Mouse (Mus musculus) liver, embryonic 14.5 days (tissue): Measurements from ENCODE around the gene Wrap53. TPM values are rescaled to one million over a fixed set of nuclear protein-coding genes. Genes with fewer than 3 reads are reported as not detected.

Experiments used
- ATAC-seq: fragments of 200-750 bp; cut with Nextera tagmentation; 2 replicates; pipeline ENCODE4 v1.8.0; 2017; ENCODE audit warnings: moderate number of reproducible peaks, mild to moderate bottlenecking, moderate library complexity; ENCODE audit not compliant: insufficient read depth
- DNase-seq, 3 experiments: peaks; one replicate each; pipeline ENCODE4 v3.0.0-alpha.2; 2012 to 2013; ENCODE audit warnings: low read depth in 3 of 3, low spot score in 3 of 3
- H3K27ac ChIP-seq: fragments of 300-500 bp; sonication (generic); 2 replicates; pipeline ENCODE4 v1.5.1; 2014; ENCODE audit warnings: moderate library complexity, mild to moderate bottlenecking, control low read depth, inconsistent platforms
- H3K27me3 ChIP-seq: fragments of 300-500 bp; sonication (generic); 2 replicates; pipeline ENCODE4 v1.6.1; 2014; ENCODE audit warnings: mild to moderate bottlenecking, low read length, moderate library complexity; ENCODE audit not compliant: control insufficient read depth, insufficient read depth
- H3K36me3 ChIP-seq: fragments of 300-500 bp; sonication (generic); replicated peaks from 2 replicates; pipeline ENCODE4 v1.6.1; 2014; ENCODE audit warnings: low read depth; ENCODE audit not compliant: control insufficient read depth, insufficient read depth
- H3K4me1 ChIP-seq, 2 experiments: fragments of 200-500 bp in 1 of 2; fragments of 300-500 bp in 1 of 2; sonication (generic) in 1 of 2; replicated peaks; 2 replicates each; pipeline ENCODE4 v1.6.1; 2012 to 2014; ENCODE audit warnings: antibody characterized with exemption in 1 of 2, inconsistent platforms in 1 of 2, low read length in 1 of 2; ENCODE audit not compliant: control insufficient read depth in 2 of 2, insufficient read depth in 2 of 2
- H3K4me2 ChIP-seq: fragments of 300-500 bp; sonication (generic); 2 replicates; pipeline ENCODE4 v1.6.1; 2014; ENCODE audit warnings: low read depth, mild to moderate bottlenecking, control low read depth, moderate library complexity
- H3K4me3 ChIP-seq, 2 experiments: fragments of 200-500 bp in 1 of 2; fragments of 300-500 bp in 1 of 2; sonication (generic) in 1 of 2; 2 replicates each; pipeline ENCODE4 v1.5.1; 2012 to 2014; ENCODE audit warnings: low read depth in 2 of 2, low read length in 2 of 2, mild to moderate bottlenecking in 2 of 2, control low read depth in 1 of 2, inconsistent platforms in 1 of 2, moderate library complexity in 1 of 2; ENCODE audit not compliant: insufficient read depth in 1 of 2
- H3K9ac ChIP-seq: fragments of 300-500 bp; sonication (generic); replicated peaks from 2 replicates; pipeline ENCODE4 v1.6.1; 2014; ENCODE audit warnings: mild to moderate bottlenecking, control low read depth, moderate library complexity
- H3K9me3 ChIP-seq: fragments of 300-500 bp; sonication (generic); 2 replicates; pipeline ENCODE4 v1.6.1; 2016; ENCODE audit warnings: low read length, mixed read lengths; ENCODE audit not compliant: control insufficient read depth
- CTCF ChIP-seq: IDR thresholded peaks from 2 replicates; pipeline ENCODE4 v1.5.1; 2016; ENCODE audit warnings: antibody characterized with exemption, low read depth, control low read depth
- EP300 ChIP-seq: IDR thresholded peaks from 2 replicates; pipeline ENCODE4 v1.6.1; 2016; ENCODE audit warnings: antibody characterized with exemption, low read depth
- WGBS: fragments of 180-500 bp; shearing (Covaris S2); extraction: QIAGEN DNeasy Blood & Tissue Kit; methylation state at CpG from one replicate; pipeline ENCODE4 v1.1.7; 2014; ENCODE audit not compliant: insufficient replicate concordance; 5-methylcytosine and 5-hydroxymethylcytosine counted together
- polyA plus RNA-seq, 2 experiments: library from polyadenylated mRNA; depleted of rRNA in 1 of 2; stranded (reverse) in 1 of 2; unstranded in 1 of 2; fragments of >200 nt; fragmentation: Nextera tagmentation in 1 of 2; extraction: Ambion mirVana in 1 of 2; gene quantifications; 2 replicates each; pipeline versions ENCODE4 v1.2.1 to v1.2.3; 2012 to 2014

Wrap53 gene
- polyA plus RNA-seq, 2 experiments, result 10.8 to 14.8 TPM

GRCm38 (mm10) chr11:69521526-69522149 lies 58.4 kb downstream of the Wrap53 start:
- Histone ChIP-seq H3K4me1 (peaks cover 3 to 9% of the 10 kb centered on the region in 2 experiments), H3K4me3 (no peak overlapping the region), H3K9me3 (no peaks in the 10 kb centered on the region), H3K4me2 (no peak overlapping the region), H3K27me3 (no peaks in the 10 kb centered on the region), H3K36me3 (no peaks in the 10 kb centered on the region), H3K9ac (no peak overlapping the region), H3K27ac (no peak overlapping the region)
- DNase-seq, result no peak
- TF ChIP-seq CTCF (no peak), EP300 (no peak; the same call in 1 of the 2 replicates)
- WGBS, result 35% methylated on average over 9 of the region's 9 CpGs
- ATAC-seq, result peak; percentile 65; the same call in 1 of the 2 replicates

- Histone ChIP-seq H3K36me3 (no peaks in the 10 kb centered on the region), H3K9me3 (no peaks in the 10 kb centered on the region), H3K4me3 (no peak overlapping the region), H3K4me2 (no peak overlapping the region), H3K27me3 (peaks cover 3% of the 10 kb centered on the region; the same call in 1 of the 2 replicates), H3K4me1 (peaks cover 3 to 9% of the 10 kb centered on the region in 2 experiments), H3K9ac (no peak overlapping the region), H3K27ac (no peak overlapping the region)
- DNase-seq (no peak), ATAC-seq (no peak)
- WGBS, result 55% methylated on average over 4 of the region's 4 CpGs
- TF ChIP-seq EP300, result no peak
- no peak for TF ChIP-seq CTCF
Observed at GRCm38 (mm10) chr11:69519976-69520375, 60.1 kb downstream of the Wrap53 start.

GRCm38 (mm10) chr11:69516661-69517060 lies 63.4 kb downstream of the Wrap53 start:
- ATAC-seq (no peak), DNase-seq (no peak)
- H3K4me1 ChIP-seq, result peaks cover 4 to 23% of the 10 kb centered on the region in 2 experiments
- H3K27me3 ChIP-seq, result peaks cover 3% of the 10 kb centered on the region; the same call in 1 of the 2 replicates
- whole genome bisulfite sequencing, result 57% methylated on average over 3 of the region's 3 CpGs
- no peak overlapping the region for H3K4me2 ChIP-seq
- H3K4me3 ChIP-seq, result no peak overlapping the region
- TF ChIP-seq CTCF (no peak), EP300 (no peak)
- H3K9me3 ChIP-seq, result no peaks in the 10 kb centered on the region
- H3K27ac ChIP-seq, result no peak overlapping the region
- no peaks in the 10 kb centered on the region for H3K36me3 ChIP-seq
- H3K9ac ChIP-seq, result no peak overlapping the region

GRCm38 (mm10) chr11:69516151-69516640 lies 63.9 kb downstream of the Wrap53 start:
- DNase-seq (no peak), ATAC-seq (no peak)
- H3K9ac ChIP-seq, result no peak overlapping the region
- WGBS, result 44% methylated on average over 15 of the region's 15 CpGs
- H3K4me1 ChIP-seq, result peaks cover 3 to 23% of the 10 kb centered on the region in 2 experiments; a peak in 3 of 4 replicates
- H3K4me3 ChIP-seq, result no peak overlapping the region
- TF ChIP-seq CTCF (no peak), EP300 (no peak)
- no peaks in the 10 kb centered on the region for H3K36me3 ChIP-seq
- peaks cover 3% of the 10 kb centered on the region; the same call in 1 of the 2 replicates for H3K27me3 ChIP-seq
- H3K4me2 ChIP-seq, result no peak overlapping the region
- no peak overlapping the region for H3K27ac ChIP-seq
- H3K9me3 ChIP-seq, result no peaks in the 10 kb centered on the region

GRCm38 (mm10) chr11:69513840-69514239 lies 66.2 kb downstream of the Wrap53 start:
- Histone ChIP-seq H3K9ac (no peak overlapping the region), H3K4me2 (no peak overlapping the region), H3K27me3 (peaks cover 3% of the 10 kb centered on the region; the same call in 1 of the 2 replicates), H3K4me1 (peaks cover 6 to 31% of the 10 kb centered on the region in 2 experiments), H3K4me3 (no peak overlapping the region), H3K9me3 (no peaks in the 10 kb centered on the region), H3K27ac (no peak overlapping the region), H3K36me3 (no peaks in the 10 kb centered on the region)
- peak; percentile 38 to 50 (median 43) for DNase-seq
- TF ChIP-seq EP300 (no peak), CTCF (peak; percentile 75)
- ATAC-seq, result no peak
- WGBS, result 2% methylated on average over 6 of the region's 6 CpGs

Other genes starting within 250 kb of the Wrap53 start
- 0.30 and 0.74 TPM in 2 replicates for gene Rnf227, start 239.8 kb downstream of the Wrap53 start, polyA plus RNA-seq (2012; rRNA removed)
- 0.59 and 0.66 TPM in 2 replicates for gene Rnf227, start 239.8 kb downstream of the Wrap53 start, polyA plus RNA-seq (2014; fragmentation: Nextera tagmentation; extraction: Ambion mirVana)
- 13.7 and 14.3 TPM in 2 replicates for gene Chd3, start 210.8 kb downstream of the Wrap53 start, polyA plus RNA-seq (2012; rRNA removed)
- 1.9 and 2.4 TPM in 2 replicates for gene Chd3, start 210.8 kb downstream of the Wrap53 start, polyA plus RNA-seq (2014; fragmentation: Nextera tagmentation; extraction: Ambion mirVana)
- 70.9 and 76.9 TPM in 2 replicates for gene Naa38, start 184.8 kb downstream of the Wrap53 start, polyA plus RNA-seq (2012; rRNA removed)
- 120 and 127 TPM in 2 replicates for gene Naa38, start 184.8 kb downstream of the Wrap53 start, polyA plus RNA-seq (2014; fragmentation: Nextera tagmentation; extraction: Ambion mirVana)
- 4.8 and 8.3 TPM in 2 replicates for gene Cyb5d1, start 184.6 kb downstream of the Wrap53 start, polyA plus RNA-seq (2012; rRNA removed)
- gene Cyb5d1, start 184.6 kb downstream of the Wrap53 start, polyA plus RNA-seq (2014; fragmentation: Nextera tagmentation; extraction: Ambion mirVana), result 6.2 and 7.3 TPM in 2 replicates
- 3.7 and 5.3 TPM in 2 replicates for gene Tmem88, start 182.0 kb downstream of the Wrap53 start, polyA plus RNA-seq (2012; rRNA removed)
- gene Tmem88, start 182.0 kb downstream of the Wrap53 start, polyA plus RNA-seq (2014; fragmentation: Nextera tagmentation; extraction: Ambion mirVana), result 4.6 TPM in 2 replicates
- 1.1 and 1.4 TPM in 2 replicates for gene Kdm6b, start 166.6 kb downstream of the Wrap53 start, polyA plus RNA-seq (2012; rRNA removed)
- 2.9 TPM in 2 replicates for gene Kdm6b, start 166.6 kb downstream of the Wrap53 start, polyA plus RNA-seq (2014; fragmentation: Nextera tagmentation; extraction: Ambion mirVana)
- gene Dnah2, start 31.1 kb downstream of the Wrap53 start, polyA plus RNA-seq (2012; rRNA removed), result 0.03 TPM in 2 replicates
- gene Dnah2, start 31.1 kb downstream of the Wrap53 start, polyA plus RNA-seq (2014; fragmentation: Nextera tagmentation; extraction: Ambion mirVana), result 0.01 TPM in 2 replicates
- 1.0 TPM in 2 replicates for gene Efnb3, start 20.1 kb downstream of the Wrap53 start, polyA plus RNA-seq (2012; rRNA removed)
- 0.13 and 0.14 TPM in 2 replicates for gene Efnb3, start 20.1 kb downstream of the Wrap53 start, polyA plus RNA-seq (2014; fragmentation: Nextera tagmentation; extraction: Ambion mirVana)
- gene Trp53, start 104 bp upstream of the Wrap53 start, polyA plus RNA-seq (2012; rRNA removed), result 68.7 and 76.7 TPM in 2 replicates
- gene Trp53, start 104 bp upstream of the Wrap53 start, polyA plus RNA-seq (2014; fragmentation: Nextera tagmentation; extraction: Ambion mirVana), result 61.2 and 66.4 TPM in 2 replicates
- 20.6 and 25.2 TPM in 2 replicates for gene Atp1b2, start 25.7 kb upstream of the Wrap53 start, polyA plus RNA-seq (2012; rRNA removed)
- gene Atp1b2, start 25.7 kb upstream of the Wrap53 start, polyA plus RNA-seq (2014; fragmentation: Nextera tagmentation; extraction: Ambion mirVana), result 21.3 and 29.8 TPM in 2 replicates
- gene Shbg, start 37.6 kb upstream of the Wrap53 start, polyA plus RNA-seq (2012; rRNA removed), result 21.4 and 23.5 TPM in 2 replicates
- 28.4 and 33.2 TPM in 2 replicates for gene Shbg, start 37.6 kb upstream of the Wrap53 start, polyA plus RNA-seq (2014; fragmentation: Nextera tagmentation; extraction: Ambion mirVana)
- gene Sat2, start 41.8 kb upstream of the Wrap53 start, polyA plus RNA-seq (2012; rRNA removed), result 3.7 and 5.1 TPM in 2 replicates
- gene Sat2, start 41.8 kb upstream of the Wrap53 start, polyA plus RNA-seq (2014; fragmentation: Nextera tagmentation; extraction: Ambion mirVana), result 10.0 and 10.4 TPM in 2 replicates
- gene Fxr2, start 52.7 kb upstream of the Wrap53 start, polyA plus RNA-seq (2012; rRNA removed), result 18.4 and 21.7 TPM in 2 replicates
- 5.4 and 7.7 TPM in 2 replicates for gene Fxr2, start 52.7 kb upstream of the Wrap53 start, polyA plus RNA-seq (2014; fragmentation: Nextera tagmentation; extraction: Ambion mirVana)
- gene Sox15, start 75.1 kb upstream of the Wrap53 start, polyA plus RNA-seq (2012; rRNA removed), result not detected in 2 replicates
- not detected in 2 replicates for gene Sox15, start 75.1 kb upstream of the Wrap53 start, polyA plus RNA-seq (2014; fragmentation: Nextera tagmentation; extraction: Ambion mirVana)
- 40.4 and 60.1 TPM in 2 replicates for gene Mpdu1, start 82.4 kb upstream of the Wrap53 start, polyA plus RNA-seq (2012; rRNA removed)
- 13.8 and 16.0 TPM in 2 replicates for gene Mpdu1, start 82.4 kb upstream of the Wrap53 start, polyA plus RNA-seq (2014; fragmentation: Nextera tagmentation; extraction: Ambion mirVana)
- gene Cd68, start 85.9 kb upstream of the Wrap53 start, polyA plus RNA-seq (2012; rRNA removed), result 9.4 and 12.3 TPM in 2 replicates
- 17.7 and 18.9 TPM in 2 replicates for gene Cd68, start 85.9 kb upstream of the Wrap53 start, polyA plus RNA-seq (2014; fragmentation: Nextera tagmentation; extraction: Ambion mirVana)
- 312 and 420 TPM in 2 replicates for gene Eif4a1, start 92.2 kb upstream of the Wrap53 start, polyA plus RNA-seq (2012; rRNA removed)
- 316 TPM in 2 replicates for gene Eif4a1, start 92.2 kb upstream of the Wrap53 start, polyA plus RNA-seq (2014; fragmentation: Nextera tagmentation; extraction: Ambion mirVana)
- 37.0 and 45.8 TPM in 2 replicates for gene Senp3, start 101.8 kb upstream of the Wrap53 start, polyA plus RNA-seq (2012; rRNA removed)
- 21.0 and 24.5 TPM in 2 replicates for gene Senp3, start 101.8 kb upstream of the Wrap53 start, polyA plus RNA-seq (2014; fragmentation: Nextera tagmentation; extraction: Ambion mirVana)
- gene Tnfsf13, start 105.5 kb upstream of the Wrap53 start, polyA plus RNA-seq (2012; rRNA removed), result 0.21 and 0.26 TPM in 2 replicates
- 0.20 TPM in 1 of 2 replicates, not detected in the other for gene Tnfsf13, start 105.5 kb upstream of the Wrap53 start, polyA plus RNA-seq (2014; fragmentation: Nextera tagmentation; extraction: Ambion mirVana)
- 3.7 and 4.3 TPM in 2 replicates for gene Tnfsf12, start 115.6 kb upstream of the Wrap53 start, polyA plus RNA-seq (2012; rRNA removed)
- gene Tnfsf12, start 115.6 kb upstream of the Wrap53 start, polyA plus RNA-seq (2014; fragmentation: Nextera tagmentation; extraction: Ambion mirVana), result 2.6 and 3.1 TPM in 2 replicates
- 0.53 and 0.80 TPM in 2 replicates for gene Tnfsfm13, start 115.8 kb upstream of the Wrap53 start, polyA plus RNA-seq (2012; rRNA removed)
- 0.70 and 1.7 TPM in 2 replicates for gene Tnfsfm13, start 115.8 kb upstream of the Wrap53 start, polyA plus RNA-seq (2014; fragmentation: Nextera tagmentation; extraction: Ambion mirVana)
- 14.3 and 16.0 TPM in 2 replicates for gene Polr2a, start 178.4 kb upstream of the Wrap53 start, polyA plus RNA-seq (2012; rRNA removed)
- gene Polr2a, start 178.4 kb upstream of the Wrap53 start, polyA plus RNA-seq (2014; fragmentation: Nextera tagmentation; extraction: Ambion mirVana), result 19.5 and 22.4 TPM in 2 replicates
- gene Slc35g3, start 181.7 kb upstream of the Wrap53 start, polyA plus RNA-seq (2012; rRNA removed), result not detected in 2 replicates
- not detected in 2 replicates for gene Slc35g3, start 181.7 kb upstream of the Wrap53 start, polyA plus RNA-seq (2014; fragmentation: Nextera tagmentation; extraction: Ambion mirVana)
- 1.4 and 1.5 TPM in 2 replicates for gene Zbtb4, start 185.7 kb upstream of the Wrap53 start, polyA plus RNA-seq (2012; rRNA removed)
- 0.45 and 0.58 TPM in 2 replicates for gene Zbtb4, start 185.7 kb upstream of the Wrap53 start, polyA plus RNA-seq (2014; fragmentation: Nextera tagmentation; extraction: Ambion mirVana)
- gene Chrnb1, start 215.7 kb upstream of the Wrap53 start, polyA plus RNA-seq (2012; rRNA removed), result 0.44 and 0.58 TPM in 2 replicates
- 0.32 and 0.33 TPM in 2 replicates for gene Chrnb1, start 215.7 kb upstream of the Wrap53 start, polyA plus RNA-seq (2014; fragmentation: Nextera tagmentation; extraction: Ambion mirVana)
- gene Fgf11, start 221.6 kb upstream of the Wrap53 start, polyA plus RNA-seq (2012; rRNA removed), result 0.41 and 0.42 TPM in 2 replicates
- 0.06 and 0.13 TPM in 2 replicates for gene Fgf11, start 221.6 kb upstream of the Wrap53 start, polyA plus RNA-seq (2014; fragmentation: Nextera tagmentation; extraction: Ambion mirVana)
- 0.25 TPM in 2 replicates for gene Tmem102, start 225.4 kb upstream of the Wrap53 start, polyA plus RNA-seq (2012; rRNA removed)
- 0.57 and 0.80 TPM in 2 replicates for gene Tmem102, start 225.4 kb upstream of the Wrap53 start, polyA plus RNA-seq (2014; fragmentation: Nextera tagmentation; extraction: Ambion mirVana)
- not detected in 2 replicates for gene Gm39566, start 235.0 kb upstream of the Wrap53 start, polyA plus RNA-seq (2012; rRNA removed)
- not detected in 2 replicates for gene Gm39566, start 235.0 kb upstream of the Wrap53 start, polyA plus RNA-seq (2014; fragmentation: Nextera tagmentation; extraction: Ambion mirVana)
- not detected in 2 replicates for gene Spem2, start 238.2 kb upstream of the Wrap53 start, polyA plus RNA-seq (2012; rRNA removed)
- gene Spem2, start 238.2 kb upstream of the Wrap53 start, polyA plus RNA-seq (2014; fragmentation: Nextera tagmentation; extraction: Ambion mirVana), result not detected in 2 replicates
- gene Spem1, start 241.9 kb upstream of the Wrap53 start, polyA plus RNA-seq (2012; rRNA removed), result not detected in 2 replicates
- not detected in 2 replicates for gene Spem1, start 241.9 kb upstream of the Wrap53 start, polyA plus RNA-seq (2014; fragmentation: Nextera tagmentation; extraction: Ambion mirVana)